ENCODE assay signal across 17 mouse cellular contexts in the genomic region with DNA sequence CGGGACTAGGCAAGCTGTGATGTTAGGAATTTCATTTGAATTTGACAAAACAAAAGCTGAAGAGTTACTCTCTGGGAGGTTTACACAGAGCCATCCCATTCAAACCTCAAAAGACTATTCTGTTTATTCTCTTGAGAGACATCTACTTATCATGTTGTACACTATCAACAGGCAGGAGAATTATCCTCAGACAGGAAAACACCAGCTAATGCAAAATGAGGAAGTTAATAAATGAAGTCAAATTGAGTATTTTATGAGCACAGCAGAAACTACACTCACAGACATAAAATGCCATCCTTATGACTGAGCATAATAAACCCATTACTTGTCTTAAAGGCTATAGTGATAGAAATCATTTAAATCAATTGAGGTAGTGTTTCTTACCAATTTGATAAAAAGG.
"Had no signal": no experiment of that assay in that cellular context is flagged by ENCODE, and none has a peak within 500 bp of the region (broad histone marks: within the 10 kb centered on the region; RNA-seq: fewer than 3 reads in every experiment).

No protein-coding gene starts in this region.

- ATAC-seq: hindbrain, postnatal 0 days; intestine, embryonic 16.5 days; liver, postnatal 0 days had no signal

- DNase-seq: gastrocnemius, adult 2 months; gastrocnemius, postnatal 10 days; gastrocnemius, postnatal 25 days; heart, adult 2 months; heart, postnatal 10 days; heart, postnatal 4 days; kidney, adult 11 months; kidney, adult 9 months; kidney, postnatal 14 days; kidney, postnatal 36 days; layer of hippocampus, adult 9-11 months; layer of hippocampus, postnatal 36 days; left cerebral cortex, postnatal 4 days; liver, embryonic 13.5 days; liver, postnatal 0 days had no signal
